Mouse (Mus musculus): ENCODE data around the gene Cfd. TPM values are rescaled to one million over a fixed set of nuclear protein-coding genes. Genes with fewer than 3 reads are reported as not detected.

Gene Cfd
- total RNA-seq, 2 experiments from 2014 or later = 12.9 to 77.1 TPM

GRCm38 (mm10) chr10:79934794-79935569 is 44.3 kb downstream of the Cfd start:
- intact Hi-C loops (cut with DNase I) = no loop called here
- Histone ChIP-seq H3K27ac (peak overlapping the region; percentile 77), H3K4me3 (0 out of 2 replicates have a peak overlapping the region, but pooled peaks have one; percentile 5)
- TF ChIP-seq CTCF (IDR thresholded peaks at IDR 0.05) = no peak
- no peak for DNase-seq

GRCm38 (mm10) chr10:79936284-79936910 is 45.7 kb downstream of the Cfd start:
- H3K4me3 ChIP-seq = peak overlapping the region; percentile 55
- peak overlapping the region; percentile 63 for H3K27ac ChIP-seq
- no peak for TF ChIP-seq CTCF (IDR thresholded peaks at IDR 0.05)
- intact Hi-C loops (cut with DNase I) = loop anchor here (2.0 kb wide), 1 partner anchor 16 kb away; no protein-coding TSS in a partner anchor
- DNase-seq = no peak

- no peak for TF ChIP-seq CTCF (IDR thresholded peaks at IDR 0.05)
- intact Hi-C loops (cut with DNase I) = loop anchor here (2.0 kb wide), 1 partner anchor 16 kb away; no protein-coding TSS in a partner anchor
- H3K27ac ChIP-seq = peak overlapping the region; percentile 63
- H3K4me3 ChIP-seq = peak overlapping the region; percentile 55
- DNase-seq = peak; percentile 88
These were observed 46.3 kb downstream of the Cfd start for GRCm38 (mm10) chr10:79936911-79937441.

- Histone ChIP-seq H3K4me3 (no peak overlapping the region), H3K27ac (no peak overlapping the region)
- no peak for TF ChIP-seq CTCF (IDR thresholded peaks at IDR 0.05)
- intact Hi-C loops (cut with DNase I) = loop anchor here (2.0 kb wide), 1 partner anchor 15 kb away; no protein-coding TSS in a partner anchor
- DNase-seq = no peak
These were observed 47.3 kb downstream of the Cfd start for GRCm38 (mm10) chr10:79937775-79938526.

- intact Hi-C loops (cut with DNase I) = no loop called here
- Histone ChIP-seq H3K27ac (no peak overlapping the region), H3K4me3 (no peak overlapping the region)
- TF ChIP-seq CTCF (IDR thresholded peaks at IDR 0.05) = no peak
- peak; percentile 48 for DNase-seq
These were observed 50.1 kb downstream of the Cfd start for GRCm38 (mm10) chr10:79940749-79941148.

Small RNA genes lying within 50 kb of the gene (microRNA-seq; reads per million reads assigned to microRNA genes)
- gene Mir6910 = not detected

Other genes starting within 250 kb of the Cfd start
- gene Odf3l2, start 245.1 kb upstream of the Cfd start, total RNA-seq (2021) = 100 to 1,000 TPM in 1 of 2 experiments, 10 to 100 TPM in 1; 56.6 to 180 TPM
- not detected for gene Madcam1, start 226.3 kb upstream of the Cfd start, total RNA-seq (2021)
- gene Tpgs1, start 221.5 kb upstream of the Cfd start, total RNA-seq (2021) = 10 to 100 TPM; 18.4 to 19.2 TPM
- 100 to 1,000 TPM; 366 to 415 TPM for gene Cdc34, start 208.7 kb upstream of the Cfd start, total RNA-seq (2021)
- gene Gzmm, start 201.8 kb upstream of the Cfd start, total RNA-seq (2021) = 1 to 10 TPM; 7.2 to 9.8 TPM
- 100 to 1,000 TPM; 650 to 652 TPM for gene Bsg, start 186.4 kb upstream of the Cfd start, total RNA-seq (2021)
- gene Hcn2, start 174.2 kb upstream of the Cfd start, total RNA-seq (2021) = under 1 TPM; 0.47 to 0.84 TPM
- gene Polrmt, start 144.3 kb upstream of the Cfd start, total RNA-seq (2021) = 10 to 100 TPM; 27.0 to 40.8 TPM
- not detected for gene Fgf22, start 135.8 kb upstream of the Cfd start, total RNA-seq (2021)
- gene Rnf126, start 123.9 kb upstream of the Cfd start, total RNA-seq (2021) = 10 to 100 TPM; 46.1 to 53.6 TPM
- 1 to 10 TPM; 1.0 to 1.5 TPM for gene Fstl3, start 113.6 kb upstream of the Cfd start, total RNA-seq (2021)
- not detected for gene Prss57, start 99.9 kb upstream of the Cfd start, total RNA-seq (2021)
- 10 to 100 TPM; 18.1 to 23.0 TPM for gene Palm, start 97.3 kb upstream of the Cfd start, total RNA-seq (2021)
- gene Misp, start 69.9 kb upstream of the Cfd start, total RNA-seq (2021) = not detected
- 10 to 100 TPM; 18.8 to 25.1 TPM for gene Ptbp1, start 36.4 kb upstream of the Cfd start, total RNA-seq (2021)
- not detected for gene Prtn3, start 16.4 kb upstream of the Cfd start, total RNA-seq (2021)
- under 1 TPM in 1 of 2 experiments, not detected in 1; 0.17 TPM for gene Plppr3, start 16.2 kb upstream of the Cfd start, total RNA-seq (2021)
- not detected for gene Elane, start 4.6 kb upstream of the Cfd start, total RNA-seq (2021)
- 10 to 100 TPM; 32.6 to 37.2 TPM for gene Med16, start 18.1 kb downstream of the Cfd start, total RNA-seq (2021)
- not detected for gene Gm26602, start 20.0 kb downstream of the Cfd start, total RNA-seq (2021)
- under 1 TPM; 0.17 to 0.23 TPM for gene Kiss1r, start 26.1 kb downstream of the Cfd start, total RNA-seq (2021)
- 100 to 1,000 TPM; 107 to 121 TPM for gene R3hdm4, start 30.4 kb downstream of the Cfd start, total RNA-seq (2021)
- 1 to 10 TPM; 1.8 to 2.1 TPM for gene Arid3a, start 36.2 kb downstream of the Cfd start, total RNA-seq (2021)
- 10 to 100 TPM; 19.7 to 22.0 TPM for gene Wdr18, start 69.3 kb downstream of the Cfd start, total RNA-seq (2021)
- under 1 TPM; 0.25 to 0.28 TPM for gene Grin3b, start 79.9 kb downstream of the Cfd start, total RNA-seq (2021)
- 10 to 100 TPM; 70.9 to 75.1 TPM for gene Tmem259, start 93.5 kb downstream of the Cfd start, total RNA-seq (2021)
- gene Cnn2, start 97.7 kb downstream of the Cfd start, total RNA-seq (2021) = 1 to 10 TPM; 3.9 to 9.7 TPM
- gene Abca7, start 105.6 kb downstream of the Cfd start, total RNA-seq (2021) = 1 to 10 TPM; 6.7 to 7.2 TPM
- gene Arhgap45, start 125.8 kb downstream of the Cfd start, total RNA-seq (2021) = 1 to 10 TPM in 1 of 2 experiments, under 1 TPM in 1; 0.97 to 1.4 TPM
- gene Polr2e, start 148.9 kb downstream of the Cfd start, total RNA-seq (2021) = 10 to 100 TPM; 42.0 to 50.9 TPM
- 100 to 1,000 TPM; 552 to 603 TPM for gene Gpx4, start 156.3 kb downstream of the Cfd start, total RNA-seq (2021)
- 1 to 10 TPM; 6.2 to 7.1 TPM for gene Sbno2, start 214.7 kb downstream of the Cfd start, total RNA-seq (2021)
- gene Stk11, start 224.9 kb downstream of the Cfd start, total RNA-seq (2021) = 100 to 1,000 TPM; 144 to 153 TPM
- gene Atp5d, start 247.8 kb downstream of the Cfd start, total RNA-seq (2021) = 100 to 1,000 TPM; 535 to 725 TPM
- gene Cbarp, start 250.0 kb downstream of the Cfd start, total RNA-seq (2021) = 1 to 10 TPM; 1.8 to 2.3 TPM

All from gastrocnemius, adult 2 months (tissue).